13 mouse cellular contexts compared by ENCODE assay signal in genomic region chr9:121435332-121435956, GRCm38 (mm10).
DNase-seq lines count a peak whose midpoint lies in the region; ATAC-seq and TF ChIP-seq lines count a peak whose summit lies in the region.
"Had no signal": no experiment of that assay in that cellular context is flagged by ENCODE, and none has a peak within 500 bp of the region (broad histone marks: within the 10 kb centered on the region; RNA-seq: fewer than 3 reads in every experiment).

No protein-coding gene starts in this region.

- 36% methylated on average over 3 of the region's 3 CpGs for WGBS in kidney, adult 2 months
- WGBS in thymus, adult 2 months = 87% methylated on average over 3 of the region's 3 CpGs

- H3K27ac ChIP-seq in kidney, adult 2 months (ENCODE audit: insufficient read depth, low read depth, low read length) = peak overlapping the region; percentile 82
- H3K27ac ChIP-seq in thymus, adult 2 months (ENCODE audit: control insufficient read depth, insufficient read depth, low read length) = no peak overlapping the region
- H3K27ac ChIP-seq: embryonic facial prominence, embryonic 12.5 days; lung, embryonic 15.5 days had no signal

- DNase-seq in cerebellum, adult 11 months = no peak
- no peak for DNase-seq in kidney, adult 2 months
- DNase-seq in kidney, adult 18-20 months = no peak
- DNase-seq in 3T3-L1 (ENCODE audit: low read depth, low spot score) = peak; percentile 55
- peak; percentile 31 to 56 for DNase-seq in cerebellum, postnatal 14 days
- no peak for DNase-seq in B cell, adult 2 months
- DNase-seq in thymus, adult 2 months = no peak
- DNase-seq: kidney, adult 9 months; midbrain, embryonic 14.5 days had no signal

- TF ChIP-seq POLR2A in kidney, adult 2 months (IDR thresholded peaks at IDR 0.05; ENCODE audit: low read depth, low read length) = no peak
- TF ChIP-seq POLR2A in thymus, adult 2 months (IDR thresholded peaks at IDR 0.05; ENCODE audit: control insufficient read depth, extremely low read depth, insufficient read depth, low read length, poor library complexity) = no peak

- peaks cover 39% of the 10 kb centered on the region for H3K4me1 ChIP-seq in kidney, adult 2 months (ENCODE audit: control insufficient read depth, insufficient read depth, low read length)
- H3K4me1 ChIP-seq in thymus, adult 2 months (replicated peaks; ENCODE audit: control insufficient read depth, insufficient read depth, low read length) = 0 out of 2 replicates have a peak, but pooled peaks cover 3% of the 10 kb centered on the region

- no peaks in the 10 kb centered on the region for H3K27me3 ChIP-seq in kidney, adult 2 months (replicated peaks; ENCODE audit: control insufficient read depth, insufficient read depth, low read length)
- H3K27me3 ChIP-seq in thymus, adult 2 months (ENCODE audit: control insufficient read depth, insufficient read depth, low read length) = no peaks in the 10 kb centered on the region
- H3K27me3 ChIP-seq: embryonic facial prominence, embryonic 12.5 days; lung, embryonic 15.5 days had no signal

- TF ChIP-seq CTCF in kidney, adult 2 months (conservative IDR thresholded peaks at IDR 0.05; ENCODE audit: insufficient read depth, insufficient read length, low read depth, low read length) = no peak
- no peak for TF ChIP-seq CTCF in thymus, adult 2 months (IDR thresholded peaks at IDR 0.05; ENCODE audit: borderline replicate concordance, control insufficient read depth, extremely low read depth, insufficient read depth, low read length, poor library complexity)

- H3K36me3 ChIP-seq in kidney, adult 2 months (ENCODE audit: control insufficient read depth, insufficient read depth, low read length) = no peaks in the 10 kb centered on the region
- 0 out of 2 replicates have a peak, but pooled peaks cover 7% of the 10 kb centered on the region for H3K36me3 ChIP-seq in thymus, adult 2 months (ENCODE audit: control insufficient read depth, insufficient read depth, low read length)

- H3K4me3 ChIP-seq in kidney, adult 2 months (ENCODE audit: insufficient read depth, low read depth, low read length) = no peak overlapping the region
- no peak overlapping the region for H3K4me3 ChIP-seq in thymus, adult 2 months (ENCODE audit: control insufficient read depth, insufficient read depth, low read length)
- H3K4me3 ChIP-seq: embryonic facial prominence, embryonic 12.5 days; lung, embryonic 15.5 days had no signal

- peak; percentile 71; the same call in 1 of the 2 replicates for ATAC-seq in cerebellum, adult (ENCODE audit: insufficient number of reproducible peaks, low FRiP score, low TSS enrichment)
- ATAC-seq: forebrain, embryonic 16.5 days had no signal

Comparison
In these comparisons a context has a peak if more than half of its experiments do, and no peak if none do; other contexts are left out.
1. DNase-seq: peak in 3T3-L1 (single experiment) and cerebellum, postnatal 14 days (2 of 2); none in cerebellum, adult 11 months (single experiment), kidney, adult 2 months (single experiment), kidney, adult 18-20 months (single experiment), B cell, adult 2 months (0 of 2) and thymus, adult 2 months (single experiment).